Comparison of ENCODE assay signal across 23 mouse cellular contexts in genomic region chr15:78483311-78483710, GRCm38 (mm10). TPM values are rescaled to one million over a fixed set of nuclear protein-coding genes. Genes with fewer than 3 reads are reported as not detected.
DNase-seq lines count a peak whose midpoint lies in the region; ATAC-seq and TF ChIP-seq lines count a peak whose summit lies in the region.
"Had no signal": no experiment of that assay in that cellular context is flagged by ENCODE, and none has a peak within 500 bp of the region (broad histone marks: within the 10 kb centered on the region; RNA-seq: fewer than 3 reads in every experiment).

No protein-coding gene starts in this region.

- WGBS in cerebellum, adult 2 months: 50% methylated on average over 4 of the region's 4 CpGs
- 73% methylated on average over 4 of the region's 4 CpGs for WGBS in intestine, embryonic 15.5 days
- WGBS in kidney, embryonic 15.5 days: 76% methylated on average over 4 of the region's 4 CpGs

- H3K36me3 ChIP-seq in C2C12 (ENCODE audit: control insufficient read depth, insufficient read depth): no peaks in the 10 kb centered on the region
- H3K36me3 ChIP-seq in intestine, embryonic 15.5 days: no peaks in the 10 kb centered on the region
- no peaks in the 10 kb centered on the region for H3K36me3 ChIP-seq in kidney, embryonic 15.5 days
- H3K36me3 ChIP-seq: embryonic facial prominence, embryonic 15.5 days; forebrain, embryonic 12.5 days; liver, embryonic 15.5 days had no signal

- H3K4me2 ChIP-seq in intestine, embryonic 15.5 days (replicated peaks): no peak overlapping the region
- no peak overlapping the region for H3K4me2 ChIP-seq in kidney, embryonic 15.5 days
- H3K4me2 ChIP-seq: embryonic facial prominence, embryonic 15.5 days; forebrain, embryonic 12.5 days; hindbrain, embryonic 14.5 days; liver, embryonic 15.5 days had no signal

- no peak for ATAC-seq in intestine, embryonic 15.5 days
- no peak for ATAC-seq in kidney, embryonic 15.5 days (replicated peaks; ENCODE audit: low FRiP score)
- ATAC-seq: intestine, embryonic 16.5 days; lung, postnatal 0 days had no signal

- peak; percentile 33; the same call in 1 of the 2 replicates for TF ChIP-seq POLR2A in cerebellum, adult 2 months (IDR thresholded peaks at IDR 0.05; ENCODE audit: borderline replicate concordance, insufficient read depth, low read length)
- no peak for TF ChIP-seq POLR2A in embryonic fibroblast, embryonic 13.5 days (IDR thresholded peaks at IDR 0.05; ENCODE audit: low read depth, low read length)

- no peaks in the 10 kb centered on the region for H3K9me3 ChIP-seq in intestine, embryonic 15.5 days
- no peaks in the 10 kb centered on the region for H3K9me3 ChIP-seq in kidney, embryonic 15.5 days (replicated peaks)
- H3K9me3 ChIP-seq: embryonic facial prominence, embryonic 15.5 days; forebrain, embryonic 12.5 days; liver, embryonic 15.5 days had no signal

- no peaks in the 10 kb centered on the region for H3K79me2 ChIP-seq in C2C12 (ENCODE audit: control insufficient read depth, insufficient read depth)

- no peak overlapping the region for H3ac ChIP-seq in C2C12 (ENCODE audit: control insufficient read depth, insufficient read length, low read depth)

- peak overlapping the region; percentile 77 for H3K27ac ChIP-seq in cerebellum, adult 2 months (ENCODE audit: insufficient read depth, low read length)
- peak overlapping the region; percentile 41 for H3K27ac ChIP-seq in embryonic fibroblast, embryonic 13.5 days (ENCODE audit: insufficient read depth, low read length)
- no peak overlapping the region for H3K27ac ChIP-seq in intestine, embryonic 15.5 days
- no peak overlapping the region for H3K27ac ChIP-seq in kidney, embryonic 15.5 days
- H3K27ac ChIP-seq: embryonic facial prominence, embryonic 15.5 days; forebrain, embryonic 12.5 days; hindbrain, embryonic 14.5 days; kidney, postnatal 0 days; liver, embryonic 15.5 days; stomach, postnatal 0 days had no signal

- H3K9ac ChIP-seq in intestine, embryonic 15.5 days: no peak overlapping the region
- no peak overlapping the region for H3K9ac ChIP-seq in kidney, embryonic 15.5 days
- H3K9ac ChIP-seq: embryonic facial prominence, embryonic 15.5 days; forebrain, embryonic 12.5 days; hindbrain, embryonic 14.5 days; liver, embryonic 15.5 days had no signal

- peaks cover 60% of the 10 kb centered on the region for H3K4me1 ChIP-seq in cerebellum, adult 2 months (ENCODE audit: control insufficient read depth, insufficient read depth, low read length)
- 0 out of 2 replicates have a peak, but pooled peaks cover 6% of the 10 kb centered on the region for H3K4me1 ChIP-seq in embryonic fibroblast, embryonic 13.5 days (ENCODE audit: control insufficient read depth, insufficient read depth, low read length)
- 0 out of 2 replicates have a peak, but pooled peaks cover 3% of the 10 kb centered on the region for H3K4me1 ChIP-seq in intestine, embryonic 15.5 days (replicated peaks)
- H3K4me1 ChIP-seq in kidney, embryonic 15.5 days: 0 out of 2 replicates have a peak, but pooled peaks cover 9% of the 10 kb centered on the region
- H3K4me1 ChIP-seq: embryonic facial prominence, embryonic 15.5 days; forebrain, embryonic 12.5 days had no signal

- no peaks in the 10 kb centered on the region for H3K79me3 ChIP-seq in C2C12 (ENCODE audit: low read depth)

- no peak overlapping the region for H3K4me3 ChIP-seq in C2C12 (ENCODE audit: insufficient read depth, poor library complexity, severe bottlenecking)
- no peak overlapping the region for H3K4me3 ChIP-seq in cerebellum, adult 2 months (replicated peaks; ENCODE audit: insufficient read depth, low read depth, low read length)
- no peak overlapping the region for H3K4me3 ChIP-seq in embryonic fibroblast, embryonic 13.5 days (ENCODE audit: insufficient read depth, low read length)
- H3K4me3 ChIP-seq in intestine, embryonic 15.5 days (replicated peaks): no peak overlapping the region
- H3K4me3 ChIP-seq in kidney, embryonic 15.5 days (replicated peaks): no peak overlapping the region
- H3K4me3 ChIP-seq: embryonic facial prominence, embryonic 15.5 days; forebrain, embryonic 12.5 days; liver, embryonic 15.5 days had no signal

- DNase-seq in adrenal gland, postnatal 36 days: peak; percentile 13 to 23
- DNase-seq in adrenal gland, postnatal 10 days: no peak
- peak; percentile 80 to 90 for DNase-seq in cerebellum, adult 2 months
- no peak for DNase-seq in spleen, postnatal 36 days (ENCODE audit: low spot score in 2 of 2)
- DNase-seq: B cell, adult 2 months; embryo, embryonic 11 days; gastrocnemius, postnatal 25 days; midbrain, embryonic 14.5 days had no signal

- TF ChIP-seq CTCF in C2C12 (IDR thresholded peaks at IDR 0.05; ENCODE audit: control insufficient read depth, insufficient read depth, insufficient read length): no peak
- no peak for TF ChIP-seq CTCF in cerebellum, adult 2 months (IDR thresholded peaks at IDR 0.05; ENCODE audit: borderline replicate concordance, insufficient read depth, low read depth, low read length)
- TF ChIP-seq CTCF in embryonic fibroblast, embryonic 13.5 days (IDR thresholded peaks at IDR 0.05; ENCODE audit: borderline replicate concordance, insufficient read depth, low read length): no peak

- H3K27me3 ChIP-seq in C2C12 (ENCODE audit: control insufficient read depth, insufficient read depth, insufficient read length): peaks cover 32% of the 10 kb centered on the region
- H3K27me3 ChIP-seq in cerebellum, adult 2 months (ENCODE audit: control insufficient read depth, insufficient read depth, low read length): no peaks in the 10 kb centered on the region
- no peaks in the 10 kb centered on the region; the same call in 1 of the 2 replicates for H3K27me3 ChIP-seq in intestine, embryonic 15.5 days (replicated peaks)
- H3K27me3 ChIP-seq in kidney, embryonic 15.5 days: no peaks in the 10 kb centered on the region; the same call in 1 of the 2 replicates
- H3K27me3 ChIP-seq: liver, embryonic 15.5 days had no signal

TF ChIP-seq in C2C12, 6 proteins besides CTCF, POLR2A, EP300 and RAD21:
- no peak for TF ChIP-seq MAX (IDR thresholded peaks at IDR 0.05)
- no peak for TF ChIP-seq FOSL1 (IDR thresholded peaks at IDR 0.05; ENCODE audit: insufficient read depth, low read length, poor library complexity, severe bottlenecking)
- no peak for TF ChIP-seq MYOG (IDR thresholded peaks at IDR 0.05; ENCODE audit: control insufficient read depth, extremely low read depth, insufficient read length)
- TF ChIP-seq MYOD1 (IDR thresholded peaks at IDR 0.05; ENCODE audit: control insufficient read depth, insufficient read length, low read depth): peak; percentile 4
- TF ChIP-seq CEBPB (IDR thresholded peaks at IDR 0.05; ENCODE audit: low read depth): no peak
- no peak for TF ChIP-seq USF1 (IDR thresholded peaks at IDR 0.05; ENCODE audit: low read depth)

RNA-seq across cellular contexts. Expression of gene Il2rb, which starts 11.8 kb away (rescaled TPM):
- 1 to 10 TPM in 1 of 2 experiments, under 1 TPM in 1; 0.76 to 1.4 TPM for total RNA-seq in adrenal gland, postnatal 36 days (2021)
- 1 to 10 TPM; 1.9 TPM for total RNA-seq in adrenal gland, postnatal 10 days (2021)
- polyA plus RNA-seq in C2C12 (2012; fragmentation: generic; extraction: Trizol): 0.01 TPM
- 0.10 and 0.25 TPM in 2 replicates for polyA plus RNA-seq in cerebellum, adult 2 months (2012; rRNA removed)
- 0.25 TPM in 1 of 2 replicates, not detected in the other for polyA plus RNA-seq in embryonic fibroblast, embryonic 13.5 days (2011; ENCODE audit: insufficient read length, low read depth, missing spikeins)
- 1.2 and 1.4 TPM in 2 replicates for polyA plus RNA-seq in intestine, embryonic 15.5 days (2015; fragmentation: Nextera tagmentation; extraction: Ambion mirVana)
- 0.44 and 0.60 TPM in 2 replicates for polyA plus RNA-seq in kidney, embryonic 15.5 days (2015; fragmentation: Nextera tagmentation; extraction: Ambion mirVana)
- total RNA-seq: gastrocnemius, postnatal 25 days had no signal
- polyA plus RNA-seq: forebrain, embryonic 12.5 days had no signal

RNA-seq across cellular contexts. Expression of gene Tmprss6, which starts 14.9 kb away (rescaled TPM):
- total RNA-seq in adrenal gland, postnatal 36 days (2021): 1 to 10 TPM; 1.2 to 2.3 TPM
- 10 to 100 TPM; 24.7 to 59.5 TPM for total RNA-seq in adrenal gland, postnatal 10 days (2021)
- 0.06 TPM for polyA plus RNA-seq in C2C12 (2012; fragmentation: generic; extraction: Trizol)
- polyA plus RNA-seq in cerebellum, adult 2 months (2012; rRNA removed): 0.06 and 0.08 TPM in 2 replicates
- not detected in 2 replicates for polyA plus RNA-seq in embryonic fibroblast, embryonic 13.5 days (2011; ENCODE audit: insufficient read length, low read depth, missing spikeins)
- 0.39 and 0.54 TPM in 2 replicates for polyA plus RNA-seq in intestine, embryonic 15.5 days (2015; fragmentation: Nextera tagmentation; extraction: Ambion mirVana)
- 0.31 and 1.0 TPM in 2 replicates for polyA plus RNA-seq in kidney, embryonic 15.5 days (2015; fragmentation: Nextera tagmentation; extraction: Ambion mirVana)
- total RNA-seq: gastrocnemius, postnatal 25 days; left cerebral cortex, postnatal 14 days; megakaryocyte progenitor cell, adult 5-6 weeks; neutrophil, adult 5-6 weeks had no signal

RNA-seq across cellular contexts. Expression of gene C1qtnf6, which starts 47.9 kb away (rescaled TPM):
- 10 to 100 TPM; 38.1 to 40.7 TPM for total RNA-seq in adrenal gland, postnatal 36 days (2021)
- 10 to 100 TPM; 58.9 to 63.4 TPM for total RNA-seq in adrenal gland, postnatal 10 days (2021)
- polyA plus RNA-seq in C2C12 (2012; fragmentation: generic; extraction: Trizol): 17.5 TPM
- polyA plus RNA-seq in cerebellum, adult 2 months (2012; rRNA removed): 3.1 and 3.5 TPM in 2 replicates
- polyA plus RNA-seq in embryonic fibroblast, embryonic 13.5 days (2011; ENCODE audit: insufficient read length, low read depth, missing spikeins): 43.5 and 77.1 TPM in 2 replicates
- polyA plus RNA-seq in intestine, embryonic 15.5 days (2015; fragmentation: Nextera tagmentation; extraction: Ambion mirVana): 22.0 and 22.3 TPM in 2 replicates
- 27.7 and 30.4 TPM in 2 replicates for polyA plus RNA-seq in kidney, embryonic 15.5 days (2015; fragmentation: Nextera tagmentation; extraction: Ambion mirVana)

RNA-seq across cellular contexts. Expression of gene Kctd17, which starts 54.9 kb away (rescaled TPM):
- total RNA-seq in adrenal gland, postnatal 36 days (2021): 10 to 100 TPM; 78.2 to 96.3 TPM
- total RNA-seq in adrenal gland, postnatal 10 days (2021): 10 to 100 TPM; 85.2 to 94.8 TPM
- polyA plus RNA-seq in C2C12 (2012; fragmentation: generic; extraction: Trizol): 228 TPM
- polyA plus RNA-seq in cerebellum, adult 2 months (2012; rRNA removed): 316 and 321 TPM in 2 replicates
- polyA plus RNA-seq in embryonic fibroblast, embryonic 13.5 days (2011; ENCODE audit: insufficient read length, low read depth, missing spikeins): 90.6 and 110 TPM in 2 replicates
- 28.7 and 31.0 TPM in 2 replicates for polyA plus RNA-seq in intestine, embryonic 15.5 days (2015; fragmentation: Nextera tagmentation; extraction: Ambion mirVana)
- 40.0 and 45.8 TPM in 2 replicates for polyA plus RNA-seq in kidney, embryonic 15.5 days (2015; fragmentation: Nextera tagmentation; extraction: Ambion mirVana)
- total RNA-seq: neutrophil, adult 5-6 weeks had no signal

Comparison
In these comparisons a context has a peak if more than half of its experiments do, and no peak if none do; other contexts are left out.
1. DNase-seq: peak in adrenal gland, postnatal 36 days (2 of 2) and cerebellum, adult 2 months (2 of 2); none in adrenal gland, postnatal 10 days (single experiment) and spleen, postnatal 36 days (0 of 2).
2. H3K27ac ChIP-seq: peak in cerebellum, adult 2 months (single experiment) and embryonic fibroblast, embryonic 13.5 days (single experiment); none in intestine, embryonic 15.5 days (single experiment) and kidney, embryonic 15.5 days (single experiment).